Mouse (Mus musculus): ENCODE data around the gene Sardh. TPM values are rescaled to one million over a fixed set of nuclear protein-coding genes. Genes with fewer than 3 reads are reported as not detected.

Sardh gene
- polyA plus RNA-seq, 1 experiment from 2014 or later: 3.6 TPM

GRCm38 (mm10) chr2:27198551-27199246 lies 49.4 kb downstream of the Sardh start:
- H3K4me3 ChIP-seq (ENCODE audit: low read depth, low read length): no peak overlapping the region
- H3K4me1 ChIP-seq (ENCODE audit: control insufficient read depth, insufficient read depth, low read length): no peaks in the 10 kb centered on the region
- H3K9ac ChIP-seq (replicated peaks; ENCODE audit: low read depth, low read length): no peak overlapping the region
- no peak overlapping the region for H3K27ac ChIP-seq (ENCODE audit: low read depth, low read length)
- H3K36me3 ChIP-seq (ENCODE audit: control insufficient read depth, insufficient read depth, low read length): no peaks in the 10 kb centered on the region
- H3K27me3 ChIP-seq (ENCODE audit: control insufficient read depth, insufficient read depth, low read length): no peaks in the 10 kb centered on the region
- H3K9me3 ChIP-seq (ENCODE audit: control insufficient read depth, low read length): no peaks in the 10 kb centered on the region
- 59% methylated on average over 5 of the region's 5 CpGs for WGBS
- no peak overlapping the region for H3K4me2 ChIP-seq (ENCODE audit: low read depth, low read length)
- ATAC-seq (ENCODE audit: low read depth): no peak

DNA sequence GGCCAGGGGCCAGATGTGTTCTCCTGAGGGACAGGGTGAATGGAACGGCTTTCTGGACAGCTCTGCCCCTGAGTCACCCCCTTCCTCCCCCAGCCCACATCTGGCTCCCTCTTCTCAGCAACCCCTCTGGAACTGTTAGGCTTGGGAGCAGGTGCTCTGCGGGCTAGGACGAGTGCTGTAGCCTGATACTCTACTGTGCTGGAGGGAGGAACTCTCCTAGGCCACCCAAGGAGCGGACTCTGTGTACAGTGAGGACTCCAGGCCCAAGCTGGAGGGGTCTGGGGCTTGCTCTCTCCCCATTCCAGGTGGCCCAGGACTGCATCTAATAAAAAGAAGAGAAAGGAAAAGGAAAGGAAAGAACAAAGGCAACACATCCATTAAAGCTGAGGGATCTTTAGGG lies 58.1 kb downstream of the Sardh start:
- Histone ChIP-seq H3K4me1 (ENCODE audit: control insufficient read depth, insufficient read depth, low read length) (no peaks in the 10 kb centered on the region), H3K36me3 (ENCODE audit: control insufficient read depth, insufficient read depth, low read length) (no peaks in the 10 kb centered on the region), H3K27me3 (ENCODE audit: control insufficient read depth, insufficient read depth, low read length) (no peaks in the 10 kb centered on the region), H3K9ac (replicated peaks; ENCODE audit: low read depth, low read length) (no peak overlapping the region), H3K4me2 (ENCODE audit: low read depth, low read length) (no peak overlapping the region), H3K27ac (ENCODE audit: low read depth, low read length) (no peak overlapping the region), H3K9me3 (ENCODE audit: control insufficient read depth, low read length) (no peaks in the 10 kb centered on the region), H3K4me3 (ENCODE audit: low read depth, low read length) (no peak overlapping the region)
- no peak for ATAC-seq (ENCODE audit: low read depth)
- 55% methylated on average over 4 of the region's 4 CpGs for WGBS

DNA sequence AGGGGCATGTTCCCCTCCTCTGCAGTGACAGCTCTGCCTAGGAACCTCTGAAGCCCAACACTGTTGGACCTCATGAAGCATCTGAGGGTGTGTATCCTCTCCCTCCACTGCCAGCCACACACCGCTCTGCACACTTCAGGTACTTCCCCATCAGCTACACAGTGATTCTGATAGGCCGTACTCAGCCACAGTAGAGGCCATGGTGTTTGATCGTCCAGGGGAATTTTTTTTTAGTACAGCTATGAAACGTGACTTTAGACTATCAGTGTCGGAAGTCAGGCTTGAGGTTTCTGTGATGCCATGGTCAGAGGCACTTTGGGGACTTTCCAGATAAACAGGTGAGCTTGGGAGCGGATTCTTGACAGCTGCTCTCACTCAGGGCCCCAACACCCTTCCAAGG lies 60.6 kb downstream of the Sardh start:
- H3K36me3 ChIP-seq (ENCODE audit: control insufficient read depth, insufficient read depth, low read length): no peaks in the 10 kb centered on the region
- 88% methylated on average over 6 of the region's 6 CpGs for WGBS

DNA sequence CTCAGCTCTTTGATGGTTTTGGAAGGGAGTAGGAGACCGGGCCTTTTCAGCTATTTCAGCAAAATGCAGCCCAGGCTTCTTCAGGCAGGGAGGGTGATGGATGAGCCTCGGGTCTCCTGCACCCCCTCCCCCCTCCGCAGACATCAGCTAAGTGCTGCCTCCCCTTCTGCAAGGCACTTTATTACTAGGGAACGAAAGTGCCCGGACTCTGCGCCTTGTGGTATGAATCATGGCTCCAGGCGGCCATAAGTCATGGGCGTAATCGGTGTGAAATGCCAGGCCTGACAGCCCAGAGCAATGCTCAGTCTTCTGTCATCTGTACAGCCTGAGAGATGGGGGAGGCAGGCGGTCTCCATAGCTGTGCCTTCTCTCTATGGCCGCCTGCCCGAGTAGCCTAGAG lies 64.4 kb downstream of the Sardh start:
- Histone ChIP-seq H3K4me2 (ENCODE audit: low read depth, low read length) (no peak overlapping the region), H3K9ac (replicated peaks; ENCODE audit: low read depth, low read length) (no peak overlapping the region), H3K27ac (ENCODE audit: low read depth, low read length) (peak overlapping the region; percentile 58), H3K27me3 (ENCODE audit: control insufficient read depth, insufficient read depth, low read length) (no peaks in the 10 kb centered on the region), H3K4me1 (ENCODE audit: control insufficient read depth, insufficient read depth, low read length) (peaks cover 4% of the 10 kb centered on the region; the same call in 1 of the 2 replicates), H3K9me3 (ENCODE audit: control insufficient read depth, low read length) (no peaks in the 10 kb centered on the region), H3K4me3 (ENCODE audit: low read depth, low read length) (no peak overlapping the region), H3K36me3 (ENCODE audit: control insufficient read depth, insufficient read depth, low read length) (no peaks in the 10 kb centered on the region)
- ATAC-seq (ENCODE audit: low read depth): peak; percentile 90
- 36% methylated on average over 12 of the region's 12 CpGs for WGBS

More for the DNA sequence above, 60.6 kb downstream of the Sardh start:
- Histone ChIP-seq H3K4me2 (ENCODE audit: low read depth, low read length) (no peak overlapping the region), H3K27ac (ENCODE audit: low read depth, low read length) (no peak overlapping the region), H3K4me1 (ENCODE audit: control insufficient read depth, insufficient read depth, low read length) (peaks cover 4% of the 10 kb centered on the region; the same call in 1 of the 2 replicates), H3K9ac (replicated peaks; ENCODE audit: low read depth, low read length) (no peak overlapping the region), H3K9me3 (ENCODE audit: control insufficient read depth, low read length) (no peaks in the 10 kb centered on the region), H3K4me3 (ENCODE audit: low read depth, low read length) (no peak overlapping the region), H3K27me3 (ENCODE audit: control insufficient read depth, insufficient read depth, low read length) (no peaks in the 10 kb centered on the region)
- ATAC-seq (ENCODE audit: low read depth): no peak

DNA sequence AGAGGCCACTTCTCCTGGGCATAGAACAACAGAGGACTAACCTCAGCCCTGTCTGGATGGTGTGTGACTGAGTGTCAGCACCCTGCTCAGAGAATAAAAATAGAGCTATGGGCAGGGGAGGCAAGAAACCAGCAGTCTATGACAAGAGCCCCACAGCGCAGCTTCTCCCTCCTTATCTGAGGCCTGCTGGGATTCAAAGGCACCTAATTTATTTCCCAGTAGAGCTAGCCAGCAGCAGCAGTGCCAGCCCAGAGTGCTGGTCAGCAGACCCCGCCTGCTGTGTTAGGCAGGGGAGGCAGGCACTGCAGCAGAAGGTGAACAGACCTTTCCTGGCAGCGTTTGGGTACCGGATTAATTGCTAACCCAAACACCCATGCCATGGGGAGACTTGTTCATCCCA lies 66.2 kb downstream of the Sardh start:
- H3K9ac ChIP-seq (replicated peaks; ENCODE audit: low read depth, low read length): no peak overlapping the region
- no peak overlapping the region for H3K4me3 ChIP-seq (ENCODE audit: low read depth, low read length)
- no peak overlapping the region for H3K4me2 ChIP-seq (ENCODE audit: low read depth, low read length)
- peaks cover 4% of the 10 kb centered on the region; the same call in 1 of the 2 replicates for H3K4me1 ChIP-seq (ENCODE audit: control insufficient read depth, insufficient read depth, low read length)
- no peak overlapping the region for H3K27ac ChIP-seq (ENCODE audit: low read depth, low read length)
- WGBS: 64% methylated on average over 4 of the region's 4 CpGs
- ATAC-seq (ENCODE audit: low read depth): no peak
- no peaks in the 10 kb centered on the region for H3K27me3 ChIP-seq (ENCODE audit: control insufficient read depth, insufficient read depth, low read length)
- H3K36me3 ChIP-seq (ENCODE audit: control insufficient read depth, insufficient read depth, low read length): no peaks in the 10 kb centered on the region
- no peaks in the 10 kb centered on the region for H3K9me3 ChIP-seq (ENCODE audit: control insufficient read depth, low read length)

- Histone ChIP-seq H3K4me2 (ENCODE audit: low read depth, low read length) (no peak overlapping the region), H3K9ac (replicated peaks; ENCODE audit: low read depth, low read length) (no peak overlapping the region), H3K36me3 (ENCODE audit: control insufficient read depth, insufficient read depth, low read length) (no peaks in the 10 kb centered on the region), H3K9me3 (ENCODE audit: control insufficient read depth, low read length) (no peaks in the 10 kb centered on the region), H3K4me3 (ENCODE audit: low read depth, low read length) (no peak overlapping the region), H3K4me1 (ENCODE audit: control insufficient read depth, insufficient read depth, low read length) (peaks cover 4% of the 10 kb centered on the region; the same call in 1 of the 2 replicates), H3K27ac (ENCODE audit: low read depth, low read length) (no peak overlapping the region), H3K27me3 (ENCODE audit: control insufficient read depth, insufficient read depth, low read length) (no peaks in the 10 kb centered on the region)
- no peak for ATAC-seq (ENCODE audit: low read depth)
- 85% methylated on average over 8 of the region's 8 CpGs for WGBS
Observed at GRCm38 (mm10) chr2:27179101-27179500, 69.0 kb downstream of the Sardh start.

DNA sequence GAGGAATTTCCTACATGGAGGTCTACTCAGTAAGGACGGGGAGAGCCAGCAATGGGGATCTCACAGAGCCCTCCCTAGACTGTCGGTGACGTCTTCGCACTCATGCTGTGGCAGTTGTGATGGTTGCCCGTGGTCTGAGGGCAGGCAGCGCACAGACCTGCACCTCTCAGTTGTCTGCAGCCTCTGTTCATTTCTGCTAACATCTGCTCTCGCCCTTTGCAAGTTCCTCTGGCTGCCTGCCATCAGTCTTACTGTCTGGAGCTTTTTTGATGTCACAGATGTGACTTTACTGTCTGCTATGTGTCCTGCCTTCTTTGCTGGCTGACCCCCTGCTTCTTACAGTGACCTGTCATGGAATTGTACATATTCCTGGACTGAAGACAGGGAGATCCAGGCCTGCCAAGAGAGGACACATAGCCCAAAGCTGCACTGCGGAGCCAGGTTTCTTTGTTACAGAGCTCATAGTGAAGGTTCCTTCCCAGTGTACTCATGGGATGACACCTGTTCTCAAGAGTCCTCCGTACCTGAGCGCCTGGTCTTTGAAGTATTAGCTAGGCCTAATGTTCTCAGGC lies 72.4 kb downstream of the Sardh start:
- H3K36me3 ChIP-seq (ENCODE audit: control insufficient read depth, insufficient read depth, low read length): no peaks in the 10 kb centered on the region
- no peaks in the 10 kb centered on the region for H3K4me1 ChIP-seq (ENCODE audit: control insufficient read depth, insufficient read depth, low read length)
- no peak overlapping the region for H3K4me2 ChIP-seq (ENCODE audit: low read depth, low read length)
- ATAC-seq (ENCODE audit: low read depth): no peak
- no peak overlapping the region for H3K9ac ChIP-seq (replicated peaks; ENCODE audit: low read depth, low read length)
- H3K4me3 ChIP-seq (ENCODE audit: low read depth, low read length): no peak overlapping the region
- H3K27me3 ChIP-seq (ENCODE audit: control insufficient read depth, insufficient read depth, low read length): no peaks in the 10 kb centered on the region
- 77% methylated on average over 10 of the region's 10 CpGs for WGBS
- H3K9me3 ChIP-seq (ENCODE audit: control insufficient read depth, low read length): no peaks in the 10 kb centered on the region
- no peak overlapping the region for H3K27ac ChIP-seq (ENCODE audit: low read depth, low read length)

DNA sequence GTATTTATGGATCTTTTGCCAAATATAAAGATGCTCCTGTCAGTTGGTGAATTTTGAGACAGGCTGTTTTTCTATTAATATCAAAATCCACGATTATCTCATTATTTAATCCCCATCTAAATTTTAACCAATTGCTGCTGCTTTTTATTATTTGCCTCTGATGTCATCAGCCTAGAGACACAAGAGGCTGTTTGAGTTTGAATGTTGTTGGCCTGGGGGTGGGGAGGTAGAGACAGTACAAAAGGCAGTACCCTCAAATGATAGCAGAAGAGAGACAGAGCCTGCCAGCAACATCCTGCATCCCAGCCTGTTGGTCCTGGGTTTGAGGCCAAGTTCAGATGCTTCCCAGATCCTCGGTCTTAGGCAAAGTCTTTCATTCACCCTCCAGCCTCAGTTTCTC lies 73.9 kb downstream of the Sardh start:
- H3K4me3 ChIP-seq (ENCODE audit: low read depth, low read length): no peak overlapping the region
- H3K36me3 ChIP-seq (ENCODE audit: control insufficient read depth, insufficient read depth, low read length): no peaks in the 10 kb centered on the region

DNA sequence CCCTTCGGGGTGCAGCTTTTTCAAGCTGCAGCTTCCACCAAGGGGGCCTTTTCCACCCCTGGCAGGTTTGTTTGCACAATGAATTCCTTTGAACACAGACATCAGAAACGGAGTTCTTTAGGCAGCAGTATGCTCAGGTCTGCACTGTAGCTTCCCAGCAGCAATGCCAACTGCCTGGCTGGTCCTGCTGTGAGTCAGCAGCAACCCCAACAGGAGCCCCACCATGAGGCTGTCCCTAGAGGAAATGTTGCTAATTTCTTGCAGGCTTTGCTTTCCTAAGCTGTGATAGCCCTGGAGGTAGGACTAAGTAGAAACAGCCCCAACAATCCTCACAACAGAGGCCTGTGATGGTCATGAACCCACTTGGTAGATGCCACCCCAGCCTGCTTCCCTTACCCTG lies 81.1 kb downstream of the Sardh start:
- Histone ChIP-seq H3K27ac (ENCODE audit: low read depth, low read length) (no peak overlapping the region), H3K36me3 (ENCODE audit: control insufficient read depth, insufficient read depth, low read length) (no peaks in the 10 kb centered on the region), H3K9me3 (ENCODE audit: control insufficient read depth, low read length) (no peaks in the 10 kb centered on the region), H3K4me2 (ENCODE audit: low read depth, low read length) (no peak overlapping the region), H3K27me3 (ENCODE audit: control insufficient read depth, insufficient read depth, low read length) (no peaks in the 10 kb centered on the region), H3K4me1 (ENCODE audit: control insufficient read depth, insufficient read depth, low read length) (no peaks in the 10 kb centered on the region), H3K9ac (replicated peaks; ENCODE audit: low read depth, low read length) (no peak overlapping the region), H3K4me3 (ENCODE audit: low read depth, low read length) (no peak overlapping the region)
- ATAC-seq (ENCODE audit: low read depth): no peak
- WGBS: 19% methylated on average over 2 of the region's 2 CpGs

More for the DNA sequence above, 73.9 kb downstream of the Sardh start:
- Histone ChIP-seq H3K9me3 (ENCODE audit: control insufficient read depth, low read length) (no peaks in the 10 kb centered on the region), H3K4me1 (ENCODE audit: control insufficient read depth, insufficient read depth, low read length) (no peaks in the 10 kb centered on the region), H3K9ac (replicated peaks; ENCODE audit: low read depth, low read length) (no peak overlapping the region), H3K27ac (ENCODE audit: low read depth, low read length) (no peak overlapping the region), H3K4me2 (ENCODE audit: low read depth, low read length) (no peak overlapping the region), H3K27me3 (ENCODE audit: control insufficient read depth, insufficient read depth, low read length) (no peaks in the 10 kb centered on the region)
- ATAC-seq (ENCODE audit: low read depth): no peak
- 91% methylated on average over 2 of the region's 2 CpGs for WGBS

All from neural tube, embryonic 14.5 days (tissue).